Mouse (Mus musculus) ovary, postnatal 14 days (tissue): ENCODE results near the gene Gpn1.

Experiments
- DNase-seq: peaks from one replicate; pipeline ENCODE4 v3.0.0; 2022; ENCODE audit warnings: low spot score

The Gpn1 gene

DNA sequence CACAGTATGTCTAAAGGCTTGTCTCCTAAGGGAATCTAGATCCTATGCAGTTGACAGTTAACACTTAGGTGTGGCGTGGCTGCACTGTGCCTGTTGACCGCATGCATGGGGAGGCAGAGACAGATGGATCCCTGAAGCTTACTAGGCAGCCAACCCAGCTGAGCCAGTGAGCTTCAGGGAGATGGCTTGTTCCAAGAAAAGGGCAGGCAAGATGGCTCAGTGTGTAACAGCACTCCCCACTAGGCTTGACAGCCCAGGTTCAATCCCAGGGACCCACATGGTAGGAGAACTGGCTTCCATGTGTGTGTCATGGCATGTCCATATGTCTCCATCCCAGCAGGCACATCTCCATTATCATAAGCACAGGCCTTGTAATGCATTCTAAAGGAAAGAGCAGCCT is 65.8 kb downstream of the Gpn1 start:
- no peak for DNase-seq

DNA sequence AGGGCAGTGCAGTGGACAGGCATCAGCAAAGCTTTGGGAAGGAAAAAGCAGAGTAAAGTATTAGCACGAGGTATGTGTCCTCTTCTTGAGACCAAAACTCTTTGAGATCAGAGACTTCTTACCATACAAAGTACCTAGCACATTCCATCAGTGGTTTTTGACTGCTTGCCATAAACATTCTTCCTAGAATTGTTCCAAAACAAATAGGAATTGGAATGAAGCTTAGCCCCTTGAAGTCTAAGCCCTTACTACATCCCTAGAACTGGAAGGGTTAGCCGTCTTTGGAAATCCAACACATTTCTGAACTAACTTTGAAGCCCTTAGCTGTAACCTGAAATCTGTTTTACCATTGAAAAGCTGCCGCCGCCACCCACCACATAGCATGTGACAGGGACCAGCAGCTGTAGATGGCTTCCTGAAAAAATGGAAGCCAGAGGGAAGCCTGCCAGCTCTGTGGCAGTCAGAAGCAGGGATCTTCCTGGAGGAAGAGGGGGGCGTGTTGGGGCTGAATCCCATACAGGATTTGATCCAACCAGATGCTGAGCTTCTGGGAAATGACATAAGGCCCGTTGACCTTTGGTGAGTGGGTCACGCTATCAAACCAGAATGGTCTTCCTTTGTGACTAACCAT is 67.6 kb downstream of the Gpn1 start:
- no peak for DNase-seq
